9 mouse cellular contexts compared by ENCODE assay signal in the genomic region with DNA sequence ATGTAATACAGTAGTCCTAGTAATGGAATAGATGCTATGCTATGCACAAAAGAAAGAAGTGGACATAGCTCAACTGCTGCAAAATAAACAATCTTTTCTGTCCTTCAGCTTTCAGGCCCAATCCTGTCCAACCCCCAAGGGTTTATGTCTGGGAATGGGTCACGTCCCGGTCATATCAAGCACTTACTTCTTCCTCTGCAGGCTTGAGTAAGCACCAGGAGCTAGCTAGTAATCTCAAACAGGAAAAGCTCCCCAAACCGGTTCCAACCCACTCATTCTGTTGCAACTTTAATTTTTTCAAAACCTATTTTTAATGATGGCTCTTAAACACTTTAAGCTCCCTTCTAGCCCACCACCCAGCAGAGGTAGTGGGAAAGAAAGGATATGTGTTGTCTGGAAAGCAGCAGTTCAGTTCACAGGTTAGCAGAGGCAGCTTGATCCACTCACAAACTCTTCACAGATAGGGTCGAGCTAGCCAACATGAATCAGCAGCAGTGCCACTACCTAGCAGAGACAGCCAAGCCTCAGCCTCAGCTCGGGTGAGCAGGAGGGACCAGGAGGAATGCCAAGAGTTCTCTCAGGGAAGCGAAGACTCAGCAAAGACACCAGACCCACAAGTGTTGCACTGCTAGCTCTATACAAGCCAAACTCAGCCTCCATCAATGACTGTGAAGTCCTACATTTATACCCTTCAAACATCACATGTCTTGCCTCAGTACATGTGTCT. TPM values are rescaled to one million over a fixed set of nuclear protein-coding genes. Genes with fewer than 3 reads are reported as not detected.
A peak's percentile ranks its signal among the peaks of the same experiment; 100 is the strongest.
DNase-seq lines count a peak whose midpoint lies in the region; ATAC-seq and TF ChIP-seq lines count a peak whose summit lies in the region.
"Had no signal": no experiment of that assay in that cellular context is flagged by ENCODE, and none has a peak within 500 bp of the region (broad histone marks: within the 10 kb centered on the region; RNA-seq: fewer than 3 reads in every experiment).

No protein-coding gene starts in this region.

- DNase-seq in frontal cortex, adult 2 months (ENCODE audit: extremely low spot score in 1 of 2, low spot score in 1 of 2) = no peak
- peak; percentile 79 for DNase-seq in urinary bladder, postnatal 14 days (ENCODE audit: low spot score)
- DNase-seq in urinary bladder, postnatal 10 days (ENCODE audit: low spot score) = no peak
- peak; percentile 29 for DNase-seq in lung, adult 2 months
- DNase-seq in urinary bladder, postnatal 36 days (ENCODE audit: low spot score in 2 of 2) = peak; percentile 63 to 64
- DNase-seq in left cerebral cortex, adult 18-20 months (ENCODE audit: low spot score in 2 of 2) = no peak
- DNase-seq in layer of hippocampus, adult 18-20 months (ENCODE audit: low spot score in 2 of 2) = no peak

- TF ChIP-seq CTCF in lung, adult 2 months (IDR thresholded peaks at IDR 0.05; ENCODE audit: insufficient read depth, low read length) = no peak

- no peak for TF ChIP-seq POLR2A in lung, adult 2 months (IDR thresholded peaks at IDR 0.05; ENCODE audit: borderline replicate concordance, extremely low read depth, low read depth, low read length)

- peak; percentile 52; the same call in 1 of the 2 replicates for ATAC-seq in frontal cortex, adult (ENCODE audit: low TSS enrichment)

- H3K4me3 ChIP-seq in lung, adult 2 months (replicated peaks; ENCODE audit: extremely low read depth, low read depth, low read length) = no peak overlapping the region
- H3K4me3 ChIP-seq: limb, embryonic 13.5 days had no signal

- H3K4me1 ChIP-seq in lung, adult 2 months (ENCODE audit: control insufficient read depth, insufficient read depth, low read length) = peaks cover 5% of the 10 kb centered on the region; the same call in 1 of the 2 replicates

- WGBS in lung, adult 2 months = 39% methylated on average over 6 of the region's 6 CpGs

RNA-seq across cellular contexts. Expression of a gene that starts 30.4 kb away (rescaled TPM):
- polyA plus RNA-seq in frontal cortex, adult 2 months (2012; rRNA removed) = 72.7 and 73.7 TPM in 2 replicates
- 28.1 and 37.5 TPM in 2 replicates for polyA plus RNA-seq in lung, adult 2 months (2012; rRNA removed)
- total RNA-seq in left cerebral cortex, adult 18-20 months (2021) = 10 to 100 TPM; 47.0 to 48.1 TPM
- total RNA-seq in layer of hippocampus, adult 18-20 months (2021) = 10 to 100 TPM; 44.1 to 50.1 TPM

Comparison
In these comparisons a context has a peak if more than half of its experiments do, and no peak if none do; other contexts are left out.
1. DNase-seq: peak in urinary bladder, postnatal 14 days (single experiment), lung, adult 2 months (single experiment) and urinary bladder, postnatal 36 days (2 of 2); none in frontal cortex, adult 2 months (0 of 2), urinary bladder, postnatal 10 days (single experiment), left cerebral cortex, adult 18-20 months (0 of 2) and layer of hippocampus, adult 18-20 months (0 of 2).